Mouse (Mus musculus) myocyte (in vitro differentiated cells): ENCODE data around the gene Gm3839.

Experiments used
- CEBPB ChIP-seq: IDR thresholded peaks from 2 replicates; pipeline ENCODE4 v1.6.1; 2011; ENCODE audit warnings: mild to moderate bottlenecking, moderate library complexity; ENCODE audit not compliant: poor library complexity, insufficient read depth, severe bottlenecking
- E2F4 ChIP-seq: IDR thresholded peaks from one replicate; pipeline ENCODE4 v1.6.1; 2011; ENCODE audit warnings: mild to moderate bottlenecking, control low read depth, moderate library complexity; ENCODE audit not compliant: insufficient read depth
- MAX ChIP-seq: IDR thresholded peaks from one replicate; pipeline ENCODE4 v1.6.1; 2011; ENCODE audit warnings: low read depth, mild to moderate bottlenecking, control low read depth
- MYOD1 ChIP-seq, 3 experiments: IDR thresholded peaks; one replicate each; pipeline ENCODE4 v1.6.1; 2011; ENCODE audit warnings: control low read depth in 2 of 3, low read depth in 2 of 3, mild to moderate bottlenecking in 2 of 3, moderate library complexity in 1 of 3; ENCODE audit not compliant: insufficient read length in 2 of 3, control insufficient read depth in 1 of 3
- MYOG ChIP-seq, 3 experiments: IDR thresholded peaks; one replicate each; pipeline ENCODE4 v1.6.1; 2011; ENCODE audit warnings: control low read depth in 2 of 3, low read depth in 2 of 3, mild to moderate bottlenecking in 2 of 3; ENCODE audit not compliant: insufficient read length in 2 of 3, control insufficient read depth in 1 of 3, insufficient read depth in 1 of 3
- POLR2A ChIP-seq: IDR thresholded peaks from one replicate; pipeline ENCODE4 v1.6.1; 2011; ENCODE audit warnings: low read depth, mild to moderate bottlenecking, control low read depth, moderate library complexity; ENCODE audit not compliant: insufficient read length
- POLR2AphosphoS2 ChIP-seq: IDR thresholded peaks from one replicate; pipeline ENCODE4 v1.6.1; 2011; ENCODE audit warnings: low read depth, control low read depth; ENCODE audit not compliant: insufficient read length
- REST ChIP-seq: IDR thresholded peaks from one replicate; pipeline ENCODE4 v1.6.1; 2011; ENCODE audit warnings: mild to moderate bottlenecking, control low read depth, moderate library complexity; ENCODE audit not compliant: insufficient read depth, insufficient read length
- TCF12 ChIP-seq: IDR thresholded peaks from one replicate; pipeline ENCODE4 v1.6.1; 2011; ENCODE audit warnings: mild to moderate bottlenecking, control low read depth; ENCODE audit not compliant: poor library complexity, insufficient read depth, severe bottlenecking
- USF1 ChIP-seq: IDR thresholded peaks from one replicate; pipeline ENCODE4 v1.6.1; 2011; ENCODE audit warnings: low read depth, mild to moderate bottlenecking, control low read depth, moderate library complexity

- TF ChIP-seq USF1, result no peak
- TF ChIP-seq POLR2A, result no peak
- no peak for TF ChIP-seq TCF12
- no peak for TF ChIP-seq POLR2AphosphoS2
- no peak for TF ChIP-seq MAX
- TF ChIP-seq MYOD1 (IDR thresholded peaks at IDR 0.05; ENCODE audit: control insufficient read depth in 1 of 3, insufficient read length in 2 of 3, low read depth in 2 of 3), result no peak
- no peak for TF ChIP-seq E2F4
- TF ChIP-seq MYOG (IDR thresholded peaks at IDR 0.05; ENCODE audit: control insufficient read depth in 1 of 3, insufficient read depth in 1 of 3, insufficient read length in 2 of 3, low read depth in 2 of 3), result no peak
- TF ChIP-seq CEBPB, result no peak
- no peak for TF ChIP-seq REST
Observed at GRCm38 (mm10) chr14:11248053-11248452, 108.5 kb downstream of the Gm3839 start.
